Mouse (Mus musculus) liver, embryonic 16.5 days (tissue): ENCODE measurements around the gene Sertm1. TPM values are rescaled to one million over a fixed set of nuclear protein-coding genes. Genes with fewer than 3 reads are reported as not detected.

Source experiments
- ATAC-seq: fragments of 200-750 bp; cut with Nextera tagmentation; 2 replicates; pipeline ENCODE4 v1.8.0; 2017; ENCODE audit warnings: low read depth, mild to moderate bottlenecking, moderate number of reproducible peaks, moderate library complexity
- H3K27ac ChIP-seq: fragments of 300-500 bp; sonication (generic); 2 replicates; pipeline ENCODE4 v1.5.1; 2014; ENCODE audit warnings: mild to moderate bottlenecking, low read length
- H3K27me3 ChIP-seq: fragments of 300-500 bp; sonication (generic); 2 replicates; pipeline ENCODE4 v1.6.1; 2014; ENCODE audit warnings: low read depth, low read length, mixed read lengths; ENCODE audit not compliant: control insufficient read depth, insufficient read depth
- H3K36me3 ChIP-seq: fragments of 300-500 bp; sonication (generic); 2 replicates; pipeline ENCODE4 v1.6.1; 2014; ENCODE audit warnings: mild to moderate bottlenecking; ENCODE audit not compliant: control insufficient read depth, insufficient read depth
- H3K4me1 ChIP-seq: fragments of 300-500 bp; sonication (generic); 2 replicates; pipeline ENCODE4 v1.6.1; 2014; ENCODE audit warnings: low read depth, low read length, mixed read lengths; ENCODE audit not compliant: control insufficient read depth
- H3K4me2 ChIP-seq: fragments of 300-500 bp; sonication (generic); 2 replicates; pipeline ENCODE4 v1.6.1; 2014; ENCODE audit warnings: low read depth, low read length, mixed read lengths
- H3K4me3 ChIP-seq: fragments of 300-500 bp; sonication (generic); 2 replicates; pipeline ENCODE4 v1.5.1; 2014; ENCODE audit warnings: low read depth, mild to moderate bottlenecking, low read length
- H3K9ac ChIP-seq: fragments of 300-500 bp; sonication (generic); 2 replicates; pipeline ENCODE4 v1.6.1; 2014; ENCODE audit warnings: low read depth, low read length
- H3K9me3 ChIP-seq: fragments of 300-500 bp; sonication (generic); replicated peaks from 2 replicates; pipeline ENCODE4 v1.6.1; 2016; ENCODE audit warnings: low read length; ENCODE audit not compliant: control insufficient read depth
- WGBS: fragments of 180-500 bp; shearing (Covaris S2); extraction: QIAGEN DNeasy Blood & Tissue Kit; methylation state at CpG from one replicate; pipeline ENCODE4 v1.1.7; 2014; ENCODE audit not compliant: insufficient replicate concordance; 5-methylcytosine and 5-hydroxymethylcytosine counted together
- polyA plus RNA-seq: library from polyadenylated mRNA; unstranded; fragments of >200 nt; fragmentation: Nextera tagmentation; extraction: Ambion mirVana; gene quantifications from 2 replicates; pipeline ENCODE4 v1.2.1, GENCODE M21; 2015

The Sertm1 gene
- polyA plus RNA-seq, result 0.28 and 0.42 TPM in 2 replicates

GRCm38 (mm10) chr3:54915643-54916071, at the start of gene Sertm1:
Gene Sertm1, minus strand, starts transcription at chr3:54915887.
- 2% methylated on average over 38 of the region's 38 CpGs for WGBS

GRCm38 (mm10) chr3:54964948-54965506, 49.3 kb upstream of the Sertm1 start:
- no peak overlapping the region for H3K4me3 ChIP-seq
- H3K9me3 ChIP-seq, result no peaks in the 10 kb centered on the region
- H3K36me3 ChIP-seq, result no peaks in the 10 kb centered on the region
- no peak overlapping the region for H3K9ac ChIP-seq
- H3K27me3 ChIP-seq, result no peaks in the 10 kb centered on the region
- H3K4me2 ChIP-seq, result no peak overlapping the region
- WGBS, result 60% methylated on average over 3 of the region's 3 CpGs
- no peak overlapping the region for H3K27ac ChIP-seq
- ATAC-seq, result no peak
- no peaks in the 10 kb centered on the region for H3K4me1 ChIP-seq

More at GRCm38 (mm10) chr3:54915643-54916071, at the start of gene Sertm1:
- peaks cover 10% of the 10 kb centered on the region for H3K27me3 ChIP-seq
- H3K9ac ChIP-seq, result peak within 1 kb of the TSS; percentile 39
- H3K27ac ChIP-seq, result no peak within 1 kb of the TSS; the same call in 1 of the 2 replicates
- no peaks in the 10 kb centered on the region for H3K36me3 ChIP-seq
- peak within 1 kb of the TSS; percentile 56 for H3K4me3 ChIP-seq
- H3K9me3 ChIP-seq, result no peaks in the 10 kb centered on the region
- H3K4me1 ChIP-seq, result no peaks in the 10 kb centered on the region; the same call in none of the 2 replicates
- ATAC-seq, result peak; percentile 92
- peak within 1 kb of the TSS; percentile 45 for H3K4me2 ChIP-seq

DNA sequence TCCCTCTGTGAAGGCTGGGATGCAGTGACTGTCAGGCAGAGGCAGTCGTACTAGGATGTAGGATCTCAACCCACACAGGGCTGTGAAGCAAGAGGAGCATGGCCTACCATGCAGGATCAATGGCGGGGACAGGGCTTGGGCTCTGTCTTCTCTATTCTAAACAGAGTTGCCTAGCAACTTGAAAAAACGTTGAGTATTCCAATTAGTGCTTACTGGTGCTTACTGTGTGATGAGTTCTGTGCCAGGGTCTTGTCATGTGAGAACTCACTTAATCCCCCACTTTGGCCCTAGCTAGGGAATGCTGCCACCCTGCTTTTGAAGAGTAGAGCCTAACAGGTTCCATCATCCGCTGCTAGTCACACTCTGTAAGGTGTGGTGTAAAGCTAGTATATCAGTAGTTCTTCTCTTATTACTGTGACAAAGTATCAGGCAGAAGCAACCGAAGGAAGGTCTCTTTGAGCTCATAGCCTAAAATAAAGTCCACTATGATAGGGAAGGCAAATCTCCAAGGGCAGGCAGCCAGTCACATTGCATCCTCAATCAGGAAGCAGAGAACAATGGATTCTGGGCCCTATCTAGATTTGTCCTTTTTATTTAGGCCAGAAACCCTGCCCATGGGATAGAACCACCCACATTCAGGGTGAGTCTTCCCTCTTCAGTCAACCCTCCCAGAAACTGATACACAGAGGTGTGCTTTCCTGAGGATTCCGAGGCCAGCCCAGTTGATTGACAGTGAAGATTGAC, 27.6 kb upstream of the Sertm1 start:
- Histone ChIP-seq H3K27me3 (no peaks in the 10 kb centered on the region), H3K4me1 (no peaks in the 10 kb centered on the region), H3K36me3 (no peaks in the 10 kb centered on the region), H3K4me3 (no peak overlapping the region), H3K9ac (no peak overlapping the region), H3K9me3 (no peaks in the 10 kb centered on the region), H3K27ac (no peak overlapping the region), H3K4me2 (no peak overlapping the region)
- ATAC-seq, result no peak
- 50% methylated on average over 6 of the region's 6 CpGs for WGBS

DNA sequence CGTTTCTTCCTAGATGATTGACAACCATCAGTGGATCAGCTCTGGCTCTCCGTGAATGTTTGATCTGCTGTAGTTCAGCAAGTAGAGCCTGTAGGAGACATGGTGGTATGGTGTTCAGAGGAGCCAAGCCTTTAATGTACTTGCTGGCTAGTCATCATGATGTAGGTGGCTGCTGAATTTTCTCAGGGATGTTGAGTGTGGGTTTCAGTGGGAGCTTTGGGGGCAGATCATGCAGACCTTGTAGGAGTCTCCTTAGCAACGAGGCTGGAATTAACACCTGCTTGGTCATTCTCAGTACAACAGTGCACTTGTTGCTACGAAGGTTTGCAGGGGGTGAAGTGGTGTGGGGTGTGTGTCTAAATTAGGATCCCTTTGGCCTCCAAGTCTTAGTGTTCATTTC, 18.8 kb upstream of the Sertm1 start:
- Histone ChIP-seq H3K4me1 (no peaks in the 10 kb centered on the region), H3K27me3 (no peaks in the 10 kb centered on the region), H3K4me2 (no peak overlapping the region), H3K9ac (no peak overlapping the region), H3K9me3 (no peaks in the 10 kb centered on the region), H3K36me3 (no peaks in the 10 kb centered on the region), H3K4me3 (no peak overlapping the region), H3K27ac (no peak overlapping the region)
- ATAC-seq, result no peak
- 57% methylated on average over 4 of the region's 4 CpGs for WGBS

- Histone ChIP-seq H3K27me3 (no peaks in the 10 kb centered on the region), H3K27ac (no peak overlapping the region), H3K9ac (no peak overlapping the region), H3K4me3 (no peak overlapping the region), H3K36me3 (no peaks in the 10 kb centered on the region), H3K4me2 (no peak overlapping the region), H3K9me3 (no peaks in the 10 kb centered on the region), H3K4me1 (no peaks in the 10 kb centered on the region)
- ATAC-seq, result no peak
- WGBS, result 61% methylated on average over 4 of the region's 4 CpGs
Observed at GRCm38 (mm10) chr3:54932599-54932998, 16.9 kb upstream of the Sertm1 start.

- Histone ChIP-seq H3K27ac (no peak overlapping the region), H3K36me3 (no peaks in the 10 kb centered on the region), H3K4me2 (no peak overlapping the region), H3K9ac (no peak overlapping the region), H3K27me3 (peaks cover 5% of the 10 kb centered on the region), H3K4me1 (no peaks in the 10 kb centered on the region; the same call in none of the 2 replicates), H3K4me3 (no peak overlapping the region), H3K9me3 (no peaks in the 10 kb centered on the region)
- WGBS, result 56% methylated on average over 3 of the region's 3 CpGs
- ATAC-seq, result no peak
Observed at GRCm38 (mm10) chr3:54920425-54920824, 4.7 kb upstream of the Sertm1 start.

DNA sequence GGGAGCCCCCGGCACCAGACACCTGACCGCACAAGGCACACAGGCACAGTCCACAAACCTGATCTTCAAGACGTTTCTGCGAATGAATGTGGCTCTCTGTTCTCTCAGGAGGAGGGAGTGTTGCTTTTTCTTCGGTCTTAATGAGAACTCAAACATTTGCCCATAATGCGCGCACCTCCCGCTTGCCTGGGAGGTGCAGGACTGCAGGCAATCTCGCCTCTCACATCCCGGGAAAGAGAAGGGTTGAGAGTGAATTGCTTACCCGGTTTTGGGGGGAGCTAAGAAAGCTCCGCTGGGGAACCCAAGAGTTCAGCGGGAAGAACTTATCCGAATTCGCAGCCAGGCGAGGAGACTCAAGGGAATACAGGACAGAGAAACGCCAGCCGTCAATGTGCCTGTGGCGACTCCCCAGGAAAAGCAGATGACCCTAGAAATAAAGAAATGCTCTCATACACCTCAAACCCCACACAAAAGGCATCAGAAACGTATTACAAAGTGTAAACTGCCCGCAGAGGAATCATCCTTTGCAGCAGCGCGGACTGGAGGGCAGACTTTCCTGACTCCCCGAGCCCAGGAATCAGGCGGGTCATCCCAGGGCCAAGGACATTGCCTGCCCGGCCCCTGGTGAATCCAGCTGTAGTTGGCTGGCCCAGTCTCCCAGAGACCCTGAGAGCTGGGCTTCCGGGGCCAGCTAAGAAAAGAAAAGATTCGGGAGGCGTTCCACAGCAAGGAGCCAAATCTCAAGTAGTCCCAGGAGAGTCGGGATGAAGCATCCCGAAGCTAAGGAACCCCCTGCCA, 643 bp downstream of the Sertm1 start:
- H3K4me1 ChIP-seq, result no peaks in the 10 kb centered on the region; the same call in none of the 2 replicates
- H3K9me3 ChIP-seq, result no peaks in the 10 kb centered on the region
- H3K36me3 ChIP-seq, result no peaks in the 10 kb centered on the region
- WGBS, result 3% methylated on average over 31 of the region's 31 CpGs
- ATAC-seq, result no peak
- peak overlapping the region; percentile 39 for H3K9ac ChIP-seq
- H3K4me2 ChIP-seq, result peak overlapping the region; percentile 45
- H3K27ac ChIP-seq, result no peak overlapping the region; the same call in 1 of the 2 replicates
- peak overlapping the region; percentile 56 for H3K4me3 ChIP-seq
- peaks cover 10% of the 10 kb centered on the region for H3K27me3 ChIP-seq

DNA sequence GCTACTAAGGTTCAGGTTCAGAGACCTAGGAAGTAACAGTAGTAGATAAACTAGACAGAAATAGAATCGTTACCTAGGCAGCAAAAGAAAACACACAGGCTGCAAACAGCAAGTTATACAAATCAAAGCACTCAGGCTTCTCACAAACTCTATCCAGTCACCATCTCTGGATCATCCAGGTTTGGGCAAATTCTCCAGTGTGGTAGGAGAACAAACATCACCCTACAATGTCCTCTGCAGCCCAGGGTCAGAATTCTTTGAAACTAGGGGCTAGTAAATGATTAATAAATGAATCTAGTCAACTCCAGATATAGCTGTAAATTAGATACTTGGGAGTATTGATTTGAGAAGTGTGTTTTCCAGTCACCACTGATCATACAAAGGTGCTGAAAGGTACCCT, 6.8 kb downstream of the Sertm1 start:
- H3K27ac ChIP-seq, result peak overlapping the region; percentile 44; the same call in 1 of the 2 replicates
- ATAC-seq, result peak; percentile 77; the same call in 1 of the 2 replicates
- WGBS, result 45% methylated on average over 1 of the region's 1 CpGs

More for the DNA sequence above, 6.8 kb downstream of the Sertm1 start:
- Histone ChIP-seq H3K9me3 (no peaks in the 10 kb centered on the region), H3K27me3 (no peaks in the 10 kb centered on the region), H3K4me1 (no peaks in the 10 kb centered on the region; the same call in 1 of the 2 replicates), H3K9ac (no peak overlapping the region), H3K36me3 (no peaks in the 10 kb centered on the region), H3K4me2 (no peak overlapping the region), H3K4me3 (no peak overlapping the region)
